Mouse (Mus musculus) R1 (cell line): ENCODE results near the gene Olfr317.
"Not testable (repeated sequence)": the region's sequence is repeated elsewhere in the genome, so short reads cannot be mapped to it uniquely, and the experiment has no call there.

Experiments
- DNase-seq: peaks from one replicate; pipeline ENCODE4 v3.0.0-alpha.2; 2018; ENCODE audit warnings: low read depth, low spot score

The Olfr317 gene

GRCm38 (mm10) chr11:58738792-58739262 lies at the start of gene Olfr317:
Olfr317 (minus strand) TSS chr11:58739212.
- no peak for DNase-seq

GRCm38 (mm10) chr11:58788346-58788745 lies 49.3 kb upstream of the Olfr317 start:
- DNase-seq = no peak

DNA sequence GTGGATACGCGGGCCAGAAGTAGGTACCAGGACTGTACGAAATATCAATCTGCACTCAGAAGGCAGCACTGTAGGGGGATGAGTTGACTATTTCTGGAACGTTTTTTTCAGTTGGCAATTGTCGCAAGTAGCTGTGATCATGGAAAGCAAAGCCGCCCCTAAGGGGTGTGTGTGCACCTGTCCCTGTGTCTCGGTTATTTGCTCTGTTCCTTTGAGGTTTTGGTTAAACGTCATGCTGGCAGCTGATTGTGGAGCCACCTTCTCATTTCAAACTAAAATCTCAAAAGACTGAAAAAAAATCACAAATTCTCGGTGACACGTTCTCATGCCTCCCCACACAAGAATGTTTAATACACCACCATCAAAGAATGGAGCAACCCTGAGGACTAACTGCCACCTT lies 48.6 kb upstream of the Olfr317 start:
- DNase-seq = no peak

- no peak for DNase-seq
Observed at GRCm38 (mm10) chr11:58784182-58784581, 45.2 kb upstream of the Olfr317 start.

- DNase-seq = no peak
Observed at GRCm38 (mm10) chr11:58782480-58783089, 43.6 kb upstream of the Olfr317 start, which contains the start of gene Olfr314. Olfr314 (plus strand) TSS chr11:58782952.

DNA sequence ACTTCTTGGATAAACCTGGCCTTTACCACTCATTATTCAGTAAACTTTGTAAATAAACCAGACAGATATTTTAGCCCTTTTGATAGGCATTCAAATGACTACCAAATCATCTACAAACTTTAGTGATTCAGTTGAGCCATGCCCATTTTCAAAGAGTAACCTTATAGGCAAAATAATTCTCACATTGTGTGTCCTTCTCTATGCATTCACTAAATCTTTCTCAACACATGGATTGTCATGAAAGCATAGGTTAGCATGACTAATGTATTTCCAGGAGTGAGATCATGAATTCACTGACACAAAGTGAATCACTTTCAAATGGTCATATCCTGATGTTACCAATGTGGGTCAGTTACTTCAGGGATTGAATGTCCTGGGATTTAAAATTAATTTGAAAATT lies 33.9 kb upstream of the Olfr317 start, which contains the start of gene Olfr315:
Gene Olfr315 (plus strand): TSS at position 301 of the 400 bp plus-strand sequence.
- DNase-seq = no peak

DNA sequence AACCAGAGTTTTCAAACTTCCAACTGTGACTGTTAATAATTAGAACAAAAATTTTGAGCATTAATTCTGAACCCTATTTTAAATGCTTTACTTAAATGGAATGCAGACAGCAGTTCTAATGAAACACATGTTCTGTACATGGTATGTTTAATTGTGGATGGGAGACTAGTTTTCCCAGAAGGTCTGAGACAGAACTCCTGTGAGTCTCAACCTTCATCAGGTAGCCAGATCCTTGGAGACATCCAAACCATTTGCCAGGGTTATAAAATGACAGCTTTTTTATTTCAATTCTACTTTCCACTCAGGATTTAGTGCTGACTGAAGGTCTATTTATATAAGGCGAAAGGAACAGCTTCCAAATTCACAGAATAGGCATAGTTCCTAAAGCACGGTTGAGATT lies 13.4 kb upstream of the Olfr317 start, which contains the start of gene Olfr316:
Gene Olfr316 (plus strand): TSS at position 301 of the 400 bp plus-strand sequence.
- no peak for DNase-seq

GRCm38 (mm10) chr11:58751096-58751495 lies 12.1 kb upstream of the Olfr317 start:
- DNase-seq = peak; percentile 26

DNA sequence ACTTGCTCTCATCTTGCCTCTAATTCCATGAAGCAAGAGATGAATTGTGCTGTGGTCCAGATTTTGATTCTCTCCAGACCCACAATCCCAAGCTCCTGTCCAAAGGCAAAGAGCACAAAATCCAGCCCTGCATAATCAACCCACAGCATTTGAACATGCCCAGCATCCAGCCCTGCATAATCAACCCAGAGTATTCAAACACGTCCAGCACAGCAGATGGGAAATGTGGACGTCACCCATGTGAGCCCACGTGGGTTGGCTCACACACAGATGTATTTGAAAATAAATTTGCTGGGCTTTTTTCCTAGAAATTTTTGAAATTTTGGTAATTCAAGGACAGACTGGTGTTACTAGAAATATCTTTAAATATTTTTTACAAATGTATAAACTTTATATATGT lies 5.6 kb downstream of the Olfr317 start:
- peak; percentile 6 for DNase-seq

DNA sequence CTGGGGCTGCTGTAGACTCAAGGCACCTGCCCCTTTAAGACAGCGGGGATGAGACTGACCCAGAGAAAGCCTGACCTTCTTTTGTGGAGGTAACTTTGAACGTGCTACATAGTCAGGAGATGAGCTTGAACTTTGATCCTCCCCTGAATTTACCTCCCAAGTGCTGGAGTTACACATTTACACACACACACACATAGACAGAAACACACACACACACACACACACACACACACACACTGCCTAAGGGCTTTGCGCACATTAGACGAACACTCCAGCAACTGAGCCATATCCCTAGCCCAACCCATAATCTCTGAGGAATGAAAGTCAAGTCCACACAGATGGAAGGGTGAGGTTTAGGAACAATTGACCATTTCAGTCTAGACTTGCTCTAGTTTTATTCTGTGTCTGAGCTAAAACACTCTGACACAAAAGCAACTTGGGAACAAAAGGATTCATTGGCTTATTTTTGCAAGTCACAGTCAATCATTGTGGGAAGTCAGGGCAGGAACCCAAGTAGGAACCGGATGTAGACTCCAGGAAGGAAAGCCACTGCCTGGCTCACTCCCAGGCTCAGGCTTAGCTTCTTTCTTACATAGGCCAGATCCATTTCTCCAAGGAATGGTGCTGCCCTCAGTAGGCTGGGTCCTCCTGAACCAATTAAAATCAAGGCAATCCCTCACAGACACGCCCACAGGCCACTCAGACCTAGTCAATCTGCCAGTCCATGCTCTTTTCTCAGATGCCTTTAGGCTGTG lies 10.9 kb downstream of the Olfr317 start:
- DNase-seq = peak; percentile 28

DNA sequence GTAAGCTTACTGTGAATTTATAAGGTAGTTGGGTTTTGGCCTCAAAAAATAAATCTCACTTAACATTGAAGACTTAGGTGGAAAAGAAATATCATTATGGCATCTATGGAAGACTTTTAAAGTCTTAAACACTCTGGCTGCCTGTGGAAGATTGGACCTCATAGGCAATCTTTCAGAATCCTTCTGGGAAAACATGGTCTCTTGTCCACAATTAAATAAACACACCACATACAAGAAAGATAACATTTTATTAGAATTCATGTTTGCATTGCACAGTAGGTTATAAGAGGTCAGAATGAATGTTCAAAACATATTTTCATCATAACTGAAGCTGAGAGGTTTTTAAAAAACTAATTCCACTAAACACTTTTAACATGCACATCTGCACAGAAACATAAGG lies 15.1 kb downstream of the Olfr317 start, which contains the start of gene Olfr318:
Gene Olfr318 (minus strand): TSS at position 101 of the 400 bp plus-strand sequence.
- no peak for DNase-seq

- DNase-seq = no peak
Observed at GRCm38 (mm10) chr11:58719701-58720100, 19.3 kb downstream of the Olfr317 start.

DNA sequence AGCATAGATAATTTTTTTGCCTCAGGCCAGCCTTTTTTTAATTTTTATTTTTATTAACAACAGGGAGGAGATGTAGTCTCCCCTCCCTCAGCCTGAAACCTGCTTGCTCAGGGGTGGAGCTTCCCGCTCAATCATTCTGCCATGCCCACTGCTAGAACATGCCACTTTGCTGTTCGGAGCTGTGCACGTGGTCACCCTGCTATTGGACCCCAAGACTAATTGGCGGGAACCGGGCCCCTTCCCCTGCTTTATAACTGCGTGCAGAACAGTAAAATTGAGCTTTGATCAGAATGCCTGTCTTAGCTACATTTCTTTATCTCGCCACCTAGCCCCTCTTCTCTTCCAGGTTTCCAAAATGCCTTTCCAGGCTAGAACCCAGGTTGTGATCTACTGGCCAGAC lies 21.3 kb downstream of the Olfr317 start:
- not testable (repeated sequence) for DNase-seq

DNA sequence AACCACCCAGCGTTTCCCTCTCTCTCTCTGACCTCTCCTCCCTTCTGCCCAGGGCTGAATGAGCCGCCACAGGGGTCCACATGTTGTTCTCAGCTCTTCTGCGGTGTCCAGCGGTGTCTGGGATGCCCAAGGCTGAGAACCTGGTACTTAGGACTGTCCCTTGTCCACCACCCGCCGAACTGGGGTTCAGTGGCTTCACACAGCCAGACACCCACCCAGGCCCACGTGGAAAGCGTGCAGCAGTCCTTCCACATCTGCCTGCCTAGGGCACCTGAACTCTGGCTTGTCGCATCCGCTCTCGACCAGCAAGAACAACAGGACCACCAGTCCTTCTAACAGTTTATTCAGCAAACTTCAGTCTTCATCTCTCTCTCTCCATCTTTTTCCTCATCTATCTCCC lies 29.9 kb downstream of the Olfr317 start:
- no peak for DNase-seq

DNA sequence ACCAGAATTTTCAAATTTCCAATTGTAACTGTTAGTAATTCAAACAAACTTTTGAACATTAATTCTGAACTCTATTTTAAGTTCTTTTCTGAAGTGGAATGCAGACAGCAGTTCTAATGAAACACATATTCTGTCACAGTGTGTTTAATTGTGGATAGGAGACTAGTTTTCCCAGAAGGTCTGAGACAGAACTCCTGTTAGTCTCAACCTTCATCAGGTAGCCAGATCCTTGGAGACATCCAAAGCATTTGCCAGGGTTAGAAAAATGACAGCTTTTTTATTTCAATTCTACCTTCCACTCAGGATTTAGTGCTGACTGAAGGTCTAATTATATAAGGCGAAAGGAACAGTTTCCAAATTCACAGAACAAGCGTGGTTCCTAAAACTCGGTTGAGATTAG lies 40.1 kb downstream of the Olfr317 start, which contains the start of gene Olfr319:
Gene Olfr319 (plus strand): TSS at position 301 of the 400 bp plus-strand sequence.
- DNase-seq = no peak
